Mouse (Mus musculus) Patski (cell line): ENCODE data around the gene Tex19.2. TPM values are rescaled to one million over a fixed set of nuclear protein-coding genes. Genes with fewer than 3 reads are reported as not detected.
"Not testable (repeated sequence)": the region's sequence is repeated elsewhere in the genome, so short reads cannot be mapped to it uniquely, and the experiment has no call there.

Experiments used
- ATAC-seq: fragments of 100-300 bp; one replicate; pipeline ENCODE4 v1.8.0; 2021
- CTCF ChIA-PET: fragments of 350-600 bp; sonication (Branson Sonifier 250); formaldehyde crosslinking; loops from one replicate; lab custom pipeline; 2022; ENCODE audit warnings: inconsistent platforms; lab: Charles Lee
- POLR2A ChIA-PET: fragments of 350-600 bp; sonication (Branson Sonifier 250); formaldehyde crosslinking; loops from one replicate; lab custom pipeline; 2022; ENCODE audit warnings: antibody characterized with exemption, inconsistent platforms; lab: Charles Lee
- DNase-seq: peaks from one replicate; pipeline ENCODE4 v3.0.0-alpha.2; 2011; ENCODE audit warnings: low read depth, low spot score
- H3K27me3 ChIP-seq: fragments of 371-371 bp; one replicate; pipeline ENCODE4 v1.5.1; 2021
- CTCF ChIP-seq: fragments of 100-300 bp; IDR thresholded peaks from one replicate; pipeline ENCODE4 v1.5.1; 2021
- in situ Hi-C: fragments of 300-500 bp; cut with MboI; formaldehyde crosslinking; loops from 3 replicates; pipeline ENCODE4 v1.11.1; 2018; ENCODE audit warnings: low pct_unique_long_range_greater_than_20kb, mixed read lengths
- polyA plus RNA-seq: library from polyadenylated mRNA; unstranded; gene quantifications from one replicate; pipeline ENCODE4 v1.2.3, GENCODE M21; 2021

The Tex19.2 gene
- polyA plus RNA-seq, 1 experiment from 2014 or later, result not detected

- no peak for TF ChIP-seq CTCF
- ATAC-seq, result no peak
- in situ Hi-C loops, result no loop called here
- CTCF ChIA-PET, result interaction anchor here (1.1 to 2.1 kb wide), 4 partner anchors 9 to 72 kb away, joined by 3 to 6 read pairs (median 4); partner anchors contain the start of genes Sectm1a and Sectm1b
- H3K27me3 ChIP-seq, result no peaks in the 10 kb centered on the region
- POLR2A ChIA-PET, result interaction anchor here (1.1 kb wide), 1 partner anchor 18 kb away, joined by 3 read pairs; no protein-coding TSS in a partner anchor
- DNase-seq, result peak; percentile 59
Observed at GRCm38 (mm10) chr11:121112091-121112775, 6.2 kb downstream of the Tex19.2 start.

GRCm38 (mm10) chr11:121111601-121112000 lies 6.9 kb downstream of the Tex19.2 start:
- CTCF ChIA-PET, result interaction anchor here (1.1 to 2.1 kb wide), 3 partner anchors 9 to 71 kb away, joined by 3 to 4 read pairs (median 3); partner anchors contain the start of gene Sectm1a
- ATAC-seq (no peak), DNase-seq (no peak)
- POLR2A ChIA-PET, result interaction anchor here (1.1 kb wide), 1 partner anchor 17 kb away, joined by 3 read pairs; no protein-coding TSS in a partner anchor
- in situ Hi-C loops, result no loop called here
- no peaks in the 10 kb centered on the region for H3K27me3 ChIP-seq
- TF ChIP-seq CTCF, result no peak

- H3K27me3 ChIP-seq, result no peaks in the 10 kb centered on the region
- in situ Hi-C loops, result no loop called here
- ChIA-PET POLR2A (interaction anchor here (1.1 kb wide), 1 partner anchor 17 kb away, joined by 3 read pairs; no protein-coding TSS in a partner anchor), CTCF (interaction anchor here (2.1 kb wide), 1 partner anchor 70 kb away, joined by 4 read pairs; no protein-coding TSS in a partner anchor)
- ATAC-seq (no peak), DNase-seq (no peak)
- TF ChIP-seq CTCF, result no peak
Observed at GRCm38 (mm10) chr11:121111051-121111450, 7.4 kb downstream of the Tex19.2 start.

- DNase-seq, result peak; percentile 42
- ChIA-PET POLR2A (interaction anchor here (0.7 kb wide), 1 partner anchor 153 kb away, joined by 3 read pairs; no protein-coding TSS in a partner anchor), CTCF (interaction anchor here (0.7 to 2.1 kb wide), 3 partner anchors 16 to 69 kb away, joined by 3 to 4 read pairs (median 3); no protein-coding TSS in a partner anchor)
- TF ChIP-seq CTCF, result no peak
- in situ Hi-C loops, result no loop called here
- H3K27me3 ChIP-seq, result no peaks in the 10 kb centered on the region
- no peak for ATAC-seq
Observed at GRCm38 (mm10) chr11:121109986-121110385, 8.5 kb downstream of the Tex19.2 start.

GRCm38 (mm10) chr11:121108061-121108460 lies 10.4 kb downstream of the Tex19.2 start:
- ATAC-seq, result no peak
- CTCF ChIA-PET, result interaction anchor here (1.4 kb wide), 1 partner anchor 15 kb away, joined by 5 read pairs; no protein-coding TSS in a partner anchor
- in situ Hi-C loops, result no loop called here
- no peaks in the 10 kb centered on the region for H3K27me3 ChIP-seq
- POLR2A ChIA-PET, result no interaction called here
- DNase-seq, result no peak
- no peak for TF ChIP-seq CTCF

- CTCF ChIA-PET, H3K27me3 ChIP-seq, ATAC-seq, in situ Hi-C loops, DNase-seq, POLR2A ChIA-PET: not testable (repeated sequence)
Observed at GRCm38 (mm10) chr11:121107242-121107641, 11.2 kb downstream of the Tex19.2 start.

GRCm38 (mm10) chr11:121101124-121101805 lies 17.2 kb downstream of the Tex19.2 start:
- ATAC-seq (no peak), DNase-seq (no peak)
- H3K27me3 ChIP-seq, result no peaks in the 10 kb centered on the region
- in situ Hi-C loops, result no loop called here
- TF ChIP-seq CTCF, result no peak
- ChIA-PET CTCF (no interaction called here), POLR2A (no interaction called here)

- in situ Hi-C loops, result no loop called here
- TF ChIP-seq CTCF, result no peak
- ChIA-PET POLR2A (no interaction called here), CTCF (no interaction called here)
- ATAC-seq, result no peak
- DNase-seq, result no peak
- no peaks in the 10 kb centered on the region for H3K27me3 ChIP-seq
Observed at GRCm38 (mm10) chr11:121100692-121101091, 17.8 kb downstream of the Tex19.2 start.

GRCm38 (mm10) chr11:121099762-121100161 lies 18.7 kb downstream of the Tex19.2 start:
- H3K27me3 ChIP-seq, result no peaks in the 10 kb centered on the region
- in situ Hi-C loops, result no loop called here
- TF ChIP-seq CTCF, result no peak
- no peak for ATAC-seq
- no peak for DNase-seq
- POLR2A ChIA-PET, result no interaction called here
- CTCF ChIA-PET, result no interaction called here
